Mouse (Mus musculus) heart, adult 2 months (tissue): ENCODE data around the gene Pdss2.
A peak's percentile ranks its signal among the peaks of the same experiment; 100 is the strongest.

Experiments used
- CTCF ChIP-seq: fragments of 200-600 bp; IDR thresholded peaks from 2 replicates; pipeline ENCODE4 v1.8.1; 2022; ENCODE audit warnings: antibody characterized with exemption, mild to moderate bottlenecking, moderate library complexity
- EP300 ChIP-seq: fragments of 200-500 bp; IDR thresholded peaks from 2 replicates; pipeline ENCODE4 v1.6.1; 2011; ENCODE audit warnings: low read depth, low read length, control low read depth; ENCODE audit not compliant: insufficient read depth
- POLR2A ChIP-seq: fragments of 200-500 bp; IDR thresholded peaks from 2 replicates; pipeline ENCODE4 v1.6.1; 2011; ENCODE audit warnings: mild to moderate bottlenecking, low read depth, low read length, control low read depth; ENCODE audit not compliant: insufficient read depth

GRCm38 (mm10) chr10:43372315-43372714 is 151.0 kb downstream of the Pdss2 start:
- TF ChIP-seq EP300 (0 out of 2 replicates have a peak, but pooled peaks have one; percentile 14), CTCF (no peak), POLR2A (no peak; the same call in 1 of the 2 replicates)
